Mouse (Mus musculus): ENCODE measurements at regions not wholly inside any gene's neighbourhood (a gene's known extent, or its start where the extent isn't known, plus 50 kb on each side); places are given as distances from the start of the nearest gene placed in this dataset.
"Not testable (repeated sequence)": the region's sequence is repeated elsewhere in the genome, so short reads cannot be mapped to it uniquely, and the experiment has no call there.

- DNase-seq (ENCODE audit: low read depth), result no peak
Observed at GRCm38 (mm10) chr12:32434506-32435002, 56.0 kb downstream of the Ccdc71l start.

- DNase-seq (ENCODE audit: low read depth), result no peak
Observed at GRCm38 (mm10) chr12:32435126-32435525, 56.6 kb downstream of the Ccdc71l start.

- no peak for DNase-seq (ENCODE audit: low read depth)
Observed at GRCm38 (mm10) chr12:32438209-32438608, 59.7 kb downstream of the Ccdc71l start.

DNA sequence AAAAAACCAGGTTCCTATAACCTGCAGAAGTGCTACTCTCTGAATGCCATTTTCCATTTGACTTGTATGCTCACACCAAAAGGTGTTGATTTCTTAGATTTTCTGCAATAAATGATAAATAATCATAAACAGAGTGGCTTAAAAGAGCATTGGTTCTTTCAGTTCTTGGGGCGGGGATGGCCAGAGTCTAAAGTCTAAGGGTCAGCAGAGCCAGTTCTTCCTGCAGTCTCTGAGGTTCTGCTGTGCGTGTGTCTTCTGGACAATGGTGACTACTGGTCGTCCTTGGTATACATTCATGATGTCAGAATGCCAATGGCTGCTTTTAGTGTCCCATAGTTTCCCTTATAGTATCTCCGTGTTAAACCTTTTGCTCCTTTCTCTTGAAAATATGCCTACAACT, 66.3 kb downstream of the Ccdc71l start:
- no peak for DNase-seq (ENCODE audit: low read depth)

DNA sequence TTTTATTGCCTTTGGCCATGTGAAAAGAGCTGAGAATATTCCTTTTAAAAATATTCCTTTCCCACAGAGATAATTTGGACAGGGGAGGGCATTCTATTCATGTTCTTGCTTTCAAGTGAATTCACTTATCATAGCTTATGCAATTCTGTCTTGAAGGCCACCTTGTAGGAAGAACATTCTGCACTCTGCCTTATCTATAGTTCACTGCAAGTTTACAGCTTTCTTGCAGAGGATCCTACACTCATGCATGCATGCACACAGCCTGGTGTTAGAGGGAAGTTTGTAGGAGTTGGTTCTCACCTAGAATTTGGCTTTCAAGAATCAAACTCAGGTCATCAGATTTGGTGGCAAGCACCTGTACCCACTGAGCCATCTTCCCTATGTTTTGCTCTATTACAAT, 67.4 kb downstream of the Ccdc71l start:
- no peak for DNase-seq (ENCODE audit: low read depth)

GRCm38 (mm10) chr12:32449373-32449772, 70.9 kb downstream of the Ccdc71l start:
- DNase-seq (ENCODE audit: low read depth), result no peak

DNA sequence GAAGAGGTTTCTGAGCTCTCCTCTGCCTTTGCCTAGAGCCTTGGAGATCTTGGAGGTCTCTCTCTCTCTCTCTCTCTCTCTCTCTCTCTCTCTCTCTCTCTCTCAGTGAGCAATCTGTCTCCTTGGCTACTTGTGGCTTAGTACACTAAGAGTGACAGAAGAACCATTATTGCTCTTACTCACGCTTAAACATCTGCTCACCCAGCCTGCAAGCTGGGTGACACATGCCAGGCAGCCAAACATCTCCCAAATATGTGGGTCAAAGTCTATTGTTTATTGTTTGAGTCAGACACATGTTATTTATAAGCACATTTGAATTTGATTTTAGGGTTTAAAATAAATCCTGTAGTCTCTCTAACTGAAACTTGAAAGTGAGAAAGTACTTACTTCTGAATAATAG, 72.7 kb downstream of the Ccdc71l start:
- no peak for DNase-seq (ENCODE audit: low read depth)

DNA sequence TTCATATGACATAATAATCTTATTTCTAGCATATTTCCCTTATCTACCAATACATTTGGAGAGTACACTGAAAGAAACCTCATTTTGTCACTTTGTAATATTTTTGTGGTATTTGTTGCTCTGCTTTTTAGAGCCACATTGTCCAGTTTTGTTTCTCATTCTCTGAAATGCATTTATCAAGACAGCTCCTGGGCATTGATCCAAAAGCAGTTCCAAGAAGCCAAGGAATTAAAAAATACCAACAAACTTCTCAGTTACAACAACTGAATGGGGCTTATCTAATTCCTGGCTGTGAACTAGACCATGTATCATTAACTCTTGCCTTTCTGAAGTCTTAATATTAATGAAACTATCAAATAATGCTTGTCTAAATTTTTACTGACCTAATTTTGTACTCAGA, 76.3 kb downstream of the Ccdc71l start:
- DNase-seq (ENCODE audit: low read depth), result no peak

- not testable (repeated sequence) for DNase-seq (ENCODE audit: low read depth)
Observed at GRCm38 (mm10) chr12:32455231-32455630, 76.7 kb downstream of the Ccdc71l start.

DNA sequence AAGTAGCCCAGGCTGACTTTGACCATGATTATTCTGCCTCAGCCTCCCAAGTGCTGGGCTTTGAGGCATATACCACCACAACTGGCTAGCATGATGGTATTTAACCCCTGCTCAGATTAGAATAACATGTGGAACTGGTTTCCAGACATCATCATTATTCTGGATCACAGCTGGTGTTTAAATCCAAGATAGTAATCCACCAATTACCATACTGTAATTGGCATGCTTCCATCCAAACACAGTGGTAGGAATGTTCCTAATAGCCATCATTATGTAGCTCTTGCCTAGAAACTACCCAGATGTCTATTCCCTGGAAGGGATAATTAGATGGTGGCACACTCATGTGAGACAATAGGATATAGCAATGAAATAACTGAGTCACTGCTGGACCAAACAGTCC, 77.4 kb downstream of the Ccdc71l start:
- DNase-seq (ENCODE audit: low read depth), result no peak

DNA sequence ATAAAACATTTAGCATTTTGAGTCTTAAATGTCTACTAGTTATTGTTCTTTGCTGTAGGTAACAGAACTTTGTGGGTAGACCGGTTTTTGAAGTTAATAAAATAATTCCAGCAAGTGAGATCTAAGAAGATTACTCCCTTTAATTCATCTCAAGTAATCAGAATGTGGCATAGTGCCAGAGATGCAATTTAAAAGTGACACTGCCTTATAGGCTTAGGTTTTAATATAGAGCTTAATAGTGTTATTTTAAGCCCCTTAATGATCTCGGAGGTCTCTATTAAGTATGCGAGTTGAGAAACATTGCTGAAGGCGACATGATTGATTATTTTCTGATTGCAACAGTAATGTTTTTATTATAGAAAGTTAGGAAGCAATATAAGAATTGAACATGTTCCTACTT, 78.3 kb downstream of the Ccdc71l start:
- DNase-seq (ENCODE audit: low read depth), result no peak

GRCm38 (mm10) chr12:32458386-32458785, 79.9 kb downstream of the Ccdc71l start:
- DNase-seq (ENCODE audit: low read depth), result no peak

DNA sequence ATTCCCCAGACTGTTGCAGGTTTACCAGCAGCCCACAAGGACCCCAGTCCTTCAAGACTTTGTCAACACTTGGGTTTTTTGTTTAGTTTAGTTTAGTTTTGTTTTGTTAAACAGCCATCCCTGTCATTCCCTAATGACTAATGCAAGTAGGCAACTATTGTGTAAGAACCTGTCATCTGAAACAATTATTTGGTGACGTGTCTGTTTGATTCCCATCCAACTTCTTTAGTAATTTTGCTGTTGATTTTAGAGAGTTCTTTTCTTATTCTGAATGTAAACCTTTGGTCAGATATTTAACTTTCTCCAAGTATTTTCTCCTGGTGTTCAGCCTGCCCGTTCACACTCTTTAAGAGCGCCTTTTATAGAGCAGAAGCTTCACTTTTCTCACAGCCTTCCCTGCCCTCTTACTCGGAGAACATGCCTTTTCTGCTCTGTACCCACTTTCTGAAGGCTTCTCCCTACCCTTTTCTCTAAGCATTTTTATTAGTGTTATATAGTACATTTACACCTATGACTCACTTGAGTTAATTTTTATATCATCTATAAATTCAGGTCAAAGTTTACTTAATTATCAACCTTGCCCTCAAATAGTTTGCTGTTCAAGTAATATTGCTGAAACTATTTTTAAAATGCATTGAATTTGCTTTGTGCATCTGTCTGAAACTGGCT, 82.0 kb downstream of the Ccdc71l start:
- no peak for DNase-seq (ENCODE audit: low read depth)

- no peak for DNase-seq (ENCODE audit: low read depth)
Observed at GRCm38 (mm10) chr12:32465371-32465770, 86.9 kb downstream of the Ccdc71l start.

GRCm38 (mm10) chr12:32469863-32470262, 91.4 kb downstream of the Ccdc71l start:
- no peak for DNase-seq (ENCODE audit: low read depth)

- no peak for DNase-seq (ENCODE audit: low read depth)
Observed at GRCm38 (mm10) chr12:32479451-32479850, 100.9 kb downstream of the Ccdc71l start.

- no peak for DNase-seq (ENCODE audit: low read depth)
Observed at GRCm38 (mm10) chr12:32480268-32480667, 101.8 kb downstream of the Ccdc71l start.

GRCm38 (mm10) chr12:32481051-32481450, 102.5 kb downstream of the Ccdc71l start:
- no peak for DNase-seq (ENCODE audit: low read depth)

- no peak for DNase-seq (ENCODE audit: low read depth)
Observed at GRCm38 (mm10) chr12:32482343-32482742, 103.8 kb downstream of the Ccdc71l start.

- DNase-seq (ENCODE audit: low read depth), result no peak
Observed at GRCm38 (mm10) chr12:32482777-32483176, 104.3 kb downstream of the Ccdc71l start.

GRCm38 (mm10) chr12:32486246-32486645, 107.7 kb downstream of the Ccdc71l start:
- no peak for DNase-seq (ENCODE audit: low read depth)

DNA sequence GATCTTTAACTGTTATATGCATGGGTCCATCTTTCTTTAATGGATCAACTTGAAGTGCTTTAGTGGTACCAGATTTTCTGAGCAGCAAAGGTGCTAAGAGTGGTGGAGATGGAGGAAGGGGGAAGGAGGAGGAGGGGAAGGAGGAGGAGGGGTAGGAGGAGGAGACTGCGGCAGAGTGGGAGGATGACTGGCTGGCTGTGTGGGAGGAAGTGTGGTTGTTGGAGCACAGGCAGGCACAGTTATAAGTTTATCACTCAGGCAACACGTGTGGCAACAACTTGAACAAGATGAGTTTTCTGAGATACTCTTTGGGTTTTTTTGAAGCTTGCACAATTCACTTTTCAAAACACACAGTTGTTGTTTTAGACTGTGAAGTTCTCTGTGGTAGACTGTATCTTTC, 108.2 kb downstream of the Ccdc71l start:
- peak; percentile 20 for DNase-seq (ENCODE audit: low read depth)

GRCm38 (mm10) chr12:32487883-32488577, 109.5 kb downstream of the Ccdc71l start:
- no peak for DNase-seq (ENCODE audit: low read depth)

GRCm38 (mm10) chr12:32488578-32488892, 110.0 kb downstream of the Ccdc71l start:
- DNase-seq (ENCODE audit: low read depth), result no peak
